Mouse (Mus musculus): ENCODE measurements at regions not wholly inside any gene's neighbourhood (a gene's known extent, or its start where the extent isn't known, plus 50 kb on each side); places are given as distances from the start of the nearest gene placed in this dataset.

DNA sequence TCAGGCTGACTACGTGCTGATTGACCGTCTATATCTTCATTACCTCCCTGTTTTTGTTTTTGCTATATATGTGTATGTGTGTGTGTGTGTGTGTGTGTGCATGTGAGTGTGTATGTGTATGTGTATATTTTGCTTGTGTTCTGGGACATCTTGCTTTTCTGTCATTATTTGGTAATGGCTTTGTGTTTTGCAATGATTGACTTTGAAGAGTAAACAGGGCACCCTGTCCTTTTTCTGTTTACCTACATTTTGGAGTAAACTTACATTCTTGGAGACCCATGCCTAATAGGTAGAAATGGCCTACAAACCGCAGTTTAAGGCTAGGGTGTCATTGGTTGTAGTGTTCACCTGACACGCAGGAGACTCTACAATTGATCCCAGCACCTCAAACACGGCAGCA lies 177.5 kb upstream of the Tmem72 start:
- in situ Hi-C loops (cut with MboI; ENCODE audit: low pct_unique_long_range_greater_than_20kb in 1 of 2, low sequenced_read_pairs in 2 of 2, unreplicated experiment in 1 of 2) = no loop called here

DNA sequence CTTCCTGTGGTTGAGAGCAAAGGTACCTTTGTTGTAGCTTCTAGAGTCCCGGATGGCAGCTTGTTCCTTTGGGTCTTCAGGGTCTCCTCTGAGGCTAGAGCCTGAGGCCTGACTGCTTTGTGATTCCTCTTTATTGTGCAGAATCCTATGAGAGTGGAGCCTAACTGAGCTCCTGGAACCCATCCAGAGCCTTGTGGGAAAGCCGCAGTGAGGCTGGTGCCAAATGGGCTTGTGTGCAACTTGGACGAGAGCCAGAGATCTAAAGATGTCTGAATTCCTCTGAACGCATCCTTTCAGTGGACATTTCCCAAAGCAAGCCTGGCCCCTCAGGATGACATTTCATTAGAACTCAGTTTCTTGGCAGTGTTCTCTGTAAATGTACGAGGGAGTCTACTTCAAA lies 178.4 kb upstream of the Tmem72 start:
- in situ Hi-C loops (cut with MboI; ENCODE audit: low pct_unique_long_range_greater_than_20kb in 1 of 2, low sequenced_read_pairs in 2 of 2, unreplicated experiment in 1 of 2) = no loop called here

DNA sequence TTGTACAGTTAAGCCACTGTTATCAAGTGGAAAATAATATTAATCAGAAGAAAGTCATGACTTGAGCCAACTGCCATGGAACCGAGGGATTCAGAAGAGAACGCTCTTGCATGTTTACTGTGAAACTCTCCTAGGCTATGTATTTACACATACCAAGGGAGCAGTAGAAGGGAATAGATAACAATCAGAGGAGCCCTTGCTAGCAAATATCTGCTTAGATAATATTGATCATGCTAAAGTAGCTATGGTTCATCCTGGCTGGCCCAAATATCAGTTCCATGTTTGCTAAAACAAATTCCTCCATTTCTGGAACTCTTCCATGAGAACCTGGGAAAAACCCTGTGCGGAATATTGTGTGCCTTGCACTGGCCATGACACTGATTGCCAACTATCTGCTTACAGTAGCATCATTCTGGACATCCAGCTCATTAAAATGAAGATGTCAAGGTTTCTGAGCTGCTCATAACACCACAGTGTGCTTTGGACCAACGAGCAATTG lies 179.5 kb upstream of the Tmem72 start:
- in situ Hi-C loops (cut with MboI; ENCODE audit: low pct_unique_long_range_greater_than_20kb in 1 of 2, low sequenced_read_pairs in 2 of 2, unreplicated experiment in 1 of 2) = no loop called here

DNA sequence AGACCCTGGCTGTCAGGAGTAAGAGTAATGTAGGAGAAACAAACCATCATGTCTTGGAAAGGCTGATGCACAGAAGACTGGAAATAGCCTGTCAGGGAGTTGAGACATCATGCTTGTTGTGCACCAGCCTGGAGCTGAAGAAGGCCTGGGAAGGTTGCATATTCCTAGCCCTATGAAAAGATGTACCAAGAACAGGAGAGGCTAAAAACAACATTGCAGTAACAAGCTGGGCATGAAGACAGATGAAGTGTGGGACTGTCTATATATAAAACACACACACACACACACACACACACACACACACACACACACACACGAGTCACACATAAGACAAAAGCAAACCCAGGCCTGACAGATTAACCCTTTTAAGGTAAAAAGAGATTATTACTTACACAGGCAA lies 185.1 kb upstream of the Tmem72 start:
- in situ Hi-C loops (cut with MboI; ENCODE audit: low pct_unique_long_range_greater_than_20kb in 1 of 2, low sequenced_read_pairs in 2 of 2, unreplicated experiment in 1 of 2) = no loop called here

DNA sequence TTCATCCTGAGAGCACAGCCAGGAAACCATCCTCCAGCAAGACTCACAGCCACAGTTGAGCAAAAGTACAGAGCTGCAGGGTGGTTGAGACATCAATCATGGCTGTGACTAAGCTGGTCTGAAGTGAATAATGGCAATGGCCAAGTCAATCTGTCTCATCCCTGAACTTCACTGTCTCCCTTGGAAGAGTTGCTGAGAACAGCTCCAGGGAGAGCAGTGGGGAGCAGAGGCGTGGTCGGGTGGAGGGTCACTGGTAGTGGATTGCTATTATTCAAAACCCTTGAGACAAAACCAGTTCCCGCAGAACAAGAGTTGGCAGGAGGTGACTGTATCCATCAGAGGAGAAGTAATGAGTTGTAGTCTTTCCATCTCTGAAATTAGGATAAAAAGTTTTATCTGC lies 185.7 kb upstream of the Tmem72 start:
- in situ Hi-C loops (cut with MboI; ENCODE audit: low pct_unique_long_range_greater_than_20kb in 1 of 2, low sequenced_read_pairs in 2 of 2, unreplicated experiment in 1 of 2) = no loop called here

DNA sequence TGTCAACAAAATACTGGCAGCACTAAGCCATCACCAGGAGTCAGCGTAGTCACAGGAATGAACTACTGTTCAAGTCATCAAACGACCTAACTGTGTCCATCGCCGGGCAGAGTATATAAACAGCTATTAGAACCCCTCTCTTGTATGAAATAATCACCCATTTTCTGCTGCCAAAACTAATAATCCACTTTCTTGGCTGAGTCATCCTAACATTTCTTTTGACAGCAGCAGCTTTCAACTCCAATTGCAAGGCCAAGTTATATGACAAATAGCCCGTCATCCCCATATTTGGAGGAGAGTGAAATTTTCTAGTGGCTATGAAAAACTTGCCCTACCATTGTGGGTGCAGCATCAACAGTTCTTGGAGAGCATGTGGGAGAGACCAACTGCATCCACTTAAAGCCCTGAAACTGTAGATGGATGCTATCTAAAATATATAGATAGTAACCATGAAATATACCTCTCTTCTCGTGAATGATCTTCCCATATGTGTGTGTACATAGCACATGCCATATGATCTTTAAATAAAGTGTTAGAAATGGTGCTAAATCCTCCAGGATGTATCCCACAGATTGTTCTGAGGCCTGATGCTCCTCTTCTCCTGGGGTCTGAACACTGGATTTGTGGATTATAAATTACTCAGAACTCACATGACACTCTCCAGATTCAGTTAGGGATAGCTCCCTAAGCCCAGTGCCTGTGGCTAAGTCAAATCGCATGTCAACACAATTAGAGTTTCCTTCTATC lies 189.9 kb upstream of the Tmem72 start:
- in situ Hi-C loops (cut with MboI; ENCODE audit: low pct_unique_long_range_greater_than_20kb in 1 of 2, low sequenced_read_pairs in 2 of 2, unreplicated experiment in 1 of 2) = no loop called here

DNA sequence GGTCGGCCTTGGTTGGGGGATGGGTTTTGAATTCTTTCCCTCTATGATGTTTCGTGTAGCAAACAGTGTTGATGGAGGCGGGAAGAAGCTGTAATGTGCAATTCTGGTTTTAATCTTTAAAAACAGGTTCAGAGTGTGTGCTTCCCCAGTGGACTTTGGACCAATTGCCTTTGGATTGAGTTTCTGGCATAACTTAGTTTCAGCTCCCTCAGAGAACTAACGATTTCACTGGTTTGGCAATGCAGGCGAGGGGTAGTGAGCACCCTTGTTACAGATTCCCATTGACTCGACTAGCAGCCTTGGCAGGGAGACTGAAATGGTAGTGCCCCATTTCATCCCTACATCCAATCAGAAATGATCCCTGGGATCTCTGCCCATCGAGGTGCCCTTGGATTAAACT lies 193.9 kb upstream of the Tmem72 start:
- in situ Hi-C loops (cut with MboI; ENCODE audit: low pct_unique_long_range_greater_than_20kb in 1 of 2, low sequenced_read_pairs in 2 of 2, unreplicated experiment in 1 of 2) = no loop called here

DNA sequence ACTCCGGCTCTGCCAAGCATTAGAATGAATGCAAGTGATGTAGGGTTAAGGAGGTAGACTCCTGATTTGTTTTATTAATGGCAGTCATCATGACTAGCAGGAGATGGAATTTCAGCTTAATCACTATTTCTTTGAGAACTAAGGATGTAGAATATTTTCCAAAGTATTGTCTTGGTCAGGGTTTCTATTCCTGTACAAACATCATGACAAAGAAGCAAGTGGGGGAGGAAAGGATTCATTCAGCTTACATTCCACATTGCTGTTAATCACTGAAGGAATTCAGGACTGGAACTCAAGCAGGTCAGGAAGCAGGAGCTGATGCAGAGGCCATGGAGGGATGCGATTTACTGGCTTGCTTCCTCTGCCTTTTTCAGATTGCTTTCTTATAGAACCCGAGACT lies 195.4 kb upstream of the Tmem72 start:
- in situ Hi-C loops (cut with MboI; ENCODE audit: low pct_unique_long_range_greater_than_20kb in 1 of 2, low sequenced_read_pairs in 2 of 2, unreplicated experiment in 1 of 2) = no loop called here

DNA sequence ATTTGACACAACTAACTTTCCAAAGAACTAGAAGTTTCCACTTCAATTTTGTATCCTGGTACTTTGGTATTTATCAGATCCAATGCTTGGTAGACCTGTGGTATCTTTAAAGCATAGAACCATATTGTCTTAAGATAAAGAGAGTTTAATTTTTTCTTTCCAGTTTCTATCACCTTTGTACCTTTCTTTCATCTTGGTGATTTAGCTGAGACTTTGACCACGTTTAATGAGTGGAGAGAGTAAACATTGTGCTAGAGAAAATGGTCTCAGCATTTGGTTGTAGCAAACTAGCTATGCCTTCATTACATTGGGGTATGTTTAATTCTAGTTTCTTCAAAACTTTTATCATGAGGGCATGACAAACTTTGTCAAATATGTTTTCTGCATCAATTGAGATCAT lies 197.4 kb upstream of the Tmem72 start:
- in situ Hi-C loops (cut with MboI; ENCODE audit: low pct_unique_long_range_greater_than_20kb in 1 of 2, low sequenced_read_pairs in 2 of 2, unreplicated experiment in 1 of 2) = no loop called here

DNA sequence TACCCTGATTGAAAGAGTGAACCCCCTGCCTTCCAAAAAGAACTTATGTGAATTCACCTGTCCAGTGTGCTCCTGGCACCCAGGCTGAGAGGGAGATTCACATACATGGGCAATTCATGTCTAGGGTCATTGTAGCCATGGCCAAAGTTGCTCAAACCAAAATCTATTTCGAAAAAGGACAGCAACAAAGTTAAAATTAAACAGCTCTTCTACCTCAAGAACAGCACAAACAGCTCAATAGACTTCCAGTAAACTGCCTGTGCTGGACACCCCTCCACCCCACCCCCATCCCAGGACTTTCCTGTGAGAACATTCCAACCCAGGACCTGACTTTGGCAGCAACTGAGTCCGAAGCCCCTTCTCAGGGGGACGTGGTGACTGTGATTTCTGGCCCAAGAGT lies 218.3 kb upstream of the Tmem72 start:
- in situ Hi-C loops (cut with MboI; ENCODE audit: low pct_unique_long_range_greater_than_20kb in 1 of 2, low sequenced_read_pairs in 2 of 2, unreplicated experiment in 1 of 2) = no loop called here

DNA sequence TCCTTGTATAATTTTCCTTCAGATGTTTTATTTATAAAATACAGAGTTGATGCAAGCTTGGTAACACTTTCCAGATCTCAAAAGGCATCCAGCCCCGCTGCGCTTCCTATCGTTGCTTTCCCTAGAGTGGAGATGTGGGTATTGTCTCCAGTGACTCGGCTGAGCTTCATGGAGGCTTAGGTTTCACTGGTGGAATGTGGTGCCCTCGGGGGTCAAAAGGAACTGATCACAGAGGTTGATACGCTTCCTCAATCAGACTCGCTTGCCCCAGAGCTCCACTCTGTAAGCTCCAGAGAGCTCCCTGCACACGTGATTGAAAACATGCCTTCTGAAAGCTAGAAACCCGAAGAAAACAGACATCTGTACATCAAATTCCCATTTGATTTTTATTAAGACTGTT lies 224.9 kb upstream of the Tmem72 start:
- in situ Hi-C loops (cut with MboI; ENCODE audit: low pct_unique_long_range_greater_than_20kb in 1 of 2, low sequenced_read_pairs in 2 of 2, unreplicated experiment in 1 of 2) = no loop called here

DNA sequence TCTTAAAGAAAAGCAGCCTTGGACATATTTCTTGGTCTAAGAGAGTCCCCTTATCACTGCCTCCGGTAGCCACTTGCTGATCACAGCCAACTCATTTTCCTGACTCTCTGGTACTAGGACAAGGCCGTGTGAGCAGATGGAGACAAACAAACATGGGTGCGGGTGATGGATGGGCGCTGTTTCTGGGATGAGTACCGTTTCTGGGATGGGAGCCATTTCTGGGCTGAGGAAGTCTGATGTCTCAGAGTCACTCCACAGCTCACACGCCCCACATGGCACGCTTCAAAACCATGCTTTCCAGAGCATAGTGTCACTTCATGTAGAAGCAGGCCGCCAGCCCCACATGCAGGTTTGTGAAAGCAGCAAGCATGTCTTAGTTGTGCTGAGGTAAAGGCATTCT lies 225.6 kb upstream of the Cxcl12 start:
- in situ Hi-C loops (cut with MboI; ENCODE audit: low pct_unique_long_range_greater_than_20kb in 1 of 2, low sequenced_read_pairs in 2 of 2, unreplicated experiment in 1 of 2) = no loop called here

DNA sequence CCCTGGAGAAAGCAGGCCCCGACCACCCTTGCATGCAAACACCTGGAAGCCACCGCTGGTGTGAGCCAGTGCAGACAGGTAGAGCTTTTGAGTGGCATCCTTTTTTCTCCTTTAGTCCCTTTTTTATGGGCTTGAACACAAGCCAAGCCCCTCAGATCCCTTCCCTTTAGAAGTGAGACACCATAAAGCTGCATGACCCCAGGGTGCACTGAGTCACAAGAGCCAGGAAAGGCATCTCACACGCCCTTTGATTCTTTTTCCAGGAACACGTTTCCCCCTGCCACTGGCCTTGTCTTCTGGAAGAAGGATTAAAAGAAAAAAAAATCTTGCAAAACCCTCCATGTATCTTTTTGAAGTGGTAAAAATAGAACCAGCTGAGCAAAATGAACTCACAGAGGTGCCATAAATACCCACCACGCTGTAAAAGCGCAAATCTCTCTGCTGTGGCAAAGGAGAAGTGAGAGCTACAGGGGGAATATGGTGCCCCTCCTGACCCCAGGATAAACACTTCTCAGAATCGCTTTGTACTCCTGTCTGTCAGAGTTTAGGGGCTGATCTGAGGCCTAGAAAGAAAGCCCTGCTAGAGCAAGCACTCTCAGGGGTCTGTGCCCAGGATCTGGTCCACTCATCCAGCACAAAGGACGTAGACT lies 222.1 kb upstream of the Cxcl12 start:
- in situ Hi-C loops (cut with MboI; ENCODE audit: low pct_unique_long_range_greater_than_20kb in 1 of 2, low sequenced_read_pairs in 2 of 2, unreplicated experiment in 1 of 2) = no loop called here

DNA sequence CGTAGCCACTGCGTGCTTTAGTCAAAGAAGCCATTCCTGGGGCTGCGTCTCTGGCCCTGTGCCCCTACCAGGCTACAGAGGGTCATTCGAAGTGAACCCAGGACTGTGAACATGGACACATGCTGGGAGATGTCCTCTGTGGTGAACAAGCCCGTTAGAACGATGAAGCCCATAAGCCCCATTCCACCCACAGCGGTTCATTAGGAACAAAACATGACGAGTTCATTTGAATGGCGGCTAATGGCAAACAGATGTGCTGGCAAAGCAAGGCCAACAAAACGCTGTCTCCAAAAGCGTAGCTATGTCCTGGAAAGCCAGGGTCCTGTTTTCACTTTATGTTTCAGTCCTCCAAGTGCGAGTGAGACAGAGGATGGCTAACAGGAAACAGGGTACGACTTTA lies 208.7 kb upstream of the Cxcl12 start:
- in situ Hi-C loops (cut with MboI; ENCODE audit: low pct_unique_long_range_greater_than_20kb in 1 of 2, low sequenced_read_pairs in 2 of 2, unreplicated experiment in 1 of 2) = no loop called here

DNA sequence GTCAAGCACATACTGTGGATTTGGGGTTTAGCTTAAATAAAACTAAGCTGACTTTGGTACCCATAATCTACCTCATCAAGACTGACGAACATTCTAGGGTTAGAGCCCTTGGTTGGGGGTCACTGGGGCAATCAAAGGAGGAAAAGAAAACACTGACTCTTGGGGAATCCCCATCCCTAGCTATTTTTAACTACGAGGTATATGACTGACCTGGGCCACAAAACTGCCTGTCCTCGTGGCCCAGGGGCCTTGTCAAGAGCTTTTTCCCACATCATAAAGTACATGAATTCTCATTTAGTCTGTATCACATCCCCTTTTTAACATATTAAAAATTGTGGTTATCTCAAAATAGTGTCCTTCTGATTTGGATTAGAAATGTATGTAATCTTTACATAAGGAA lies 207.7 kb upstream of the Cxcl12 start:
- in situ Hi-C loops (cut with MboI; ENCODE audit: low pct_unique_long_range_greater_than_20kb in 1 of 2, low sequenced_read_pairs in 2 of 2, unreplicated experiment in 1 of 2) = no loop called here

DNA sequence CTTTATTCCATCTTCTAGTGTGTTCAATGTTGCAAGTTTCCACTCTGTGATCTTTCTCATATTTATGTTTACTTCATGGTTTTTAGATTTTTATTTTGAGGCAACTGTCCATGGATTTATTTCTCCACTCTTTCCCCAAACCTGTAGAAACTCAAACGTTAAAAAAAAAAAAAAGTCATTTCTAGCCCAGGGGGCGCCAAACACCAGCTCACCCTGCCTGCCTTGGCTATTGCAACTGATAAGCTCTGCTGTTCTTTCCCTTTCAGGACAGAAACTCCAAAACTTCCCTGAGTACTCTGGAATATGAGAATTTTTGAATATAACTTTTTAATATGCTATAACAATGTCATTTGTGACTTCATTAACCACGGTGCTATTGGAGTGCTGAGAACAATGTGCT lies 201.9 kb upstream of the Cxcl12 start:
- in situ Hi-C loops (cut with MboI; ENCODE audit: low pct_unique_long_range_greater_than_20kb in 1 of 2, low sequenced_read_pairs in 2 of 2, unreplicated experiment in 1 of 2) = no loop called here

DNA sequence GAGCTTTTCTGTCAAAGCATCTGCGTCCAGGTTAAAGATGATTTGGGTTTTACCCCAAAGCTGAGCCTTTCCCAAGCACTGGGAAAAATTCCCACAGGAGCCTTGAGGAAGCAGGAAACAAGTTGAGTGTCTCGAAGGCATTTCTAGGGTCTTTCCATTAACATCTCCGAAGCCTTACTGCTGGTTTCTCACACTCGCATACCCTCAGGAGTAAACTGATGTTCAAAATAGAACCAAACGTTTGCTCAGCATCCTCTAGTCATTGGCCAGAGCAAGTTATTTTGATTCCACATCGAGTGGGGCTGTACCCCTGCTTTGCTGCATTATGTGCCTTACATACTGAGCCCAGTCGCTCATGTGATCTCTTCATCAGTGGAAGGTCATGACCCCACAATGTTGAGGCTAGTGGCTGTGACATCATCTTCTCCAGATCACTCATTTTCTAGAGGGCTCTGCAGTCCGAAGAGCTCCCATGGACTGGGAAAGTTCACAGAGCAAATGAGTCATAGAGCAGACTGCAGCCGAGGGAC lies 198.9 kb upstream of the Cxcl12 start:
- in situ Hi-C loops (cut with MboI; ENCODE audit: low pct_unique_long_range_greater_than_20kb in 1 of 2, low sequenced_read_pairs in 2 of 2, unreplicated experiment in 1 of 2) = no loop called here

DNA sequence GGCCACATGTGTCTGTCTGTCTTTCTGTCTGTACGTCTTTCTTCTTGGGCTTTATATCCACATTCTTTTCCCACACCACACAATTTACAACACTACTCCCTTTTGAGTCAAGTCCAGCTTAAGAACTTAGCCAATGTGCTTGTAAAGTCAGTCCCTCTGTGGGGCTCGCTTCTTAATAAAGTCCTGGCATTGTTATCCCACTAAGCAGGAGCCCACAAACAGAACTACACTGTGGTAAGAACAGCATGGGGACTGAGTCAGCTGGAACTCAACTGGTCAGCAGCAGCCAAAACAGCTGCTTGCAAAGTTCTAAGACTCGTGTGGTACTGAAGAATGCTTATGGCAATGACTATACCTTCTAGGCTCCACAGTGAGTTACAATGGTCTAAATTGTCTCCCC lies 193.5 kb upstream of the Cxcl12 start:
- in situ Hi-C loops (cut with MboI; ENCODE audit: low pct_unique_long_range_greater_than_20kb in 1 of 2, low sequenced_read_pairs in 2 of 2, unreplicated experiment in 1 of 2) = no loop called here

DNA sequence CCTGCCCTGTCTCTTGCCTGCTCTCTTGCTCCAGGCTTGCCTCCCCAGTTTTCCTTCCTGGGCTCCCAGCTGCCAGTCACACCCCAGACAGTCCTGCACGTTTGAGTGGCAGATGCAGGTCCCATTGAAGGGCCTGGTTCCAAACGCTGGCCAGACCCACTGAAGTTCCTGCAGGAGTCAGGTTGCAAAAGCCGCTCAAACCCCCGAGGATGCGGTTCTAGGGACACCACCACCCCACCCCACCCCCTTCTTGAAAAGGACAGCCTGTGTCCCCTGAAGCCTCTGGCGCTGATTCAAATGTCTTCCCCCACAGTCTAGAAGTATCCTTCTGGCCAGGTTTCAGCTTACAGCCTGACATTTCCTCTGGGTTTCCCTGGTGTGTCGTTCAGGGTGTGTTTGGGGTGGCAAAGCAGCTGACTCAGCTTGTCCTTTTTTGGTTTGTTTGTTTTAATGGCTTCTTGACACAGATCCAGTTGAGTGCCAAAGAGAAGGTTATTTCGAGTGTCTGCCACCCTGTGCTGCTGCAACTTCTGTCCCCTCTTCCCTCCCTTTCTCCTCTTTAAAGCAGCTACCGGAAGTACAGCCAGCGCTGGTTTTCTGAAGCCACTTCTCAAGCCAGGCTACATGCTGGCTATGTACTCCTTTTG lies 187.9 kb upstream of the Cxcl12 start:
- in situ Hi-C loops (cut with MboI; ENCODE audit: low pct_unique_long_range_greater_than_20kb in 1 of 2, low sequenced_read_pairs in 2 of 2, unreplicated experiment in 1 of 2) = no loop called here

Measured in mouse embryonic stem cell (cell line).